Mouse (Mus musculus): ENCODE measurements around the gene Mtch1.

DNA sequence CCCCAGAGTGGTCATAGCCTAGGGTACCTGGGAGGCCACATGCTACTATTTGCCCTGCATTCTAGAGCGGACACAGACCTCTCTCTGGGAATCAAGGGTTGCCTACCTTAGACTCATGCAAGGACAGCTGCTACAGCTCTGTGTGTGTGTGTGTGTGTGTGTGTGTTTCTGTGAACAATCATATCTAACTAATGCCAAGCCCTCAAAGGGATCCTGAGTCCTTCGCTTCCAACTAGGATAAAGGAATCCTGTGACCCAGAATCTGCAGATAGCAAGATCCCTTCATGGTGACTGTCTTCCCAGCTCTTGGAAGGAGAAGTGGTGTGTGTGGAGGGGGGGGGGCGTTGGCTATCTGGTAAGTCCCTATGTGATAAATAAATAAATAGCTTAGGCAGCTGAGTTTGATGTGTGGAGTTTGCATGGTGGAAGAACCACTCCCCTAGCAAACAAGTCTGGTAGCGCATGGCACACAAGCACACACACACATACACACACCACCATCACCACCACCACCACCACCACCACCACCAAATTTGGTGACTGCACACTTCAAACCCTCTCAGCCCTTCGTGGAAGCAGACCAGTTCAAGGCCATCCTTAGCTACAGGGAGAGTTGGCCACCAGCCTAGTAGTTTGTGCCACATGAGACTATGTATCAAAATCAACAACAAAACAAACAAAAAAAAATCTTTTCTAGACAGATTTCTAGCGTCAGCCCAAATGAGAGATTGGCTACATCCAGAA lies 48.5 kb upstream of the Mtch1 start:
- TF ChIP-seq CTCF (IDR thresholded peaks at IDR 0.05; ENCODE audit: borderline replicate concordance, control insufficient read depth, extremely low read depth, insufficient read depth, low read length, poor library complexity), result no peak
- no peak for TF ChIP-seq POLR2A (IDR thresholded peaks at IDR 0.05; ENCODE audit: control insufficient read depth, extremely low read depth, insufficient read depth, low read length, poor library complexity)

All from thymus, adult 2 months (tissue).